Mouse (Mus musculus): ENCODE results near the gene Slc25a21.

DNA sequence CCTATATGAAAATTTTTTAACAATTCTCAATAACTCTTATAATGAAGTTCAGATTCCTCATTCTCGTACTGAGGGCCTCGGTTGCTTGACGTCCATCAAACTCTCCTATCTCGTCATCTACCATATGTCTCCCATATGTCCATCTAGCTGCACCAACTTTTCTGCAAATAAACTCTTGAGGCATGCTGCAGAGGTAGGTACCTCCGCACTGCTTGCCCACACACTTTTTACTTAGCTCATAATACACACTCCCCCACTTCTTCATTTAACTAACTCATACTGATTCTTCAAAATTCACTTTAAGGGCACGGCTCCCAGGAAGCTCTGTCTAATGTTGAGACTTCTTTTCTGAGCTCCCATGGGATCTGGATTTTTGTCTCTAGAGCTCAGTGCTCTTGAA is 222.0 kb downstream of the Slc25a21 start:
- no peak for TF ChIP-seq CTCF (IDR thresholded peaks at IDR 0.05; ENCODE audit: low read depth)
- TF ChIP-seq EP300 (optimal IDR thresholded peaks at IDR 0.05) = no peak
